Mouse (Mus musculus): Measurements from ENCODE around the gene Pde9a. TPM values are rescaled to one million over a fixed set of nuclear protein-coding genes. Genes with fewer than 3 reads are reported as not detected.

Gene Pde9a
- polyA plus RNA-seq, 1 experiment from 2014 or later: 36.7 TPM

DNA sequence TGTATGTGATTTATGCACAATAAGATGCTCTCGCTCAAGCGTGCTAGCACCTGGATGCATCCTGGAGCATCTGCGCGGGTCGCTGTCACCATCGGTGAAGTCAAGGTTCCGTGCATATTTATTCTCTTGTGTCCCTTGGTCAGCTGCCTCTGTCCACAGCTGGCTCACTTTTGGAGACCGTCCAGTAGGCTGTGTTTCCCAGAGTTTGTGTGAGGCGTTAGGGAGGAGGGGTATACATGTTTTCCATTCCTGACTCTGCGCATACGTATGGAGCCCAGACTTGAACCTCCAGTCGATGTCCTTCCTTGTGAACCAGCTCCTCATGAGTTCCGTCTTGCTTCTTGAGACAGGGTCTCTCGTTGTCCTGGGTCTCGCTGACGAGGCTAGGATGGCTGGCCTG is 34.6 kb downstream of the Pde9a start:
- Histone ChIP-seq H3K27me3 (ENCODE audit: insufficient read depth, low read length) (no peaks in the 10 kb centered on the region), H3K9ac (no peak overlapping the region), H3K9me3 (ENCODE audit: low read depth, low read length) (no peaks in the 10 kb centered on the region), H3K36me3 (ENCODE audit: insufficient read depth) (peaks cover 28% of the 10 kb centered on the region), H3K4me1 (ENCODE audit: insufficient read depth) (peaks cover 25% of the 10 kb centered on the region), H3K27ac (ENCODE audit: low read depth) (peak overlapping the region; percentile 76; the same call in 1 of the 2 replicates), H3K4me2 (no peak overlapping the region), H3K4me3 (ENCODE audit: low read depth, low read length) (no peak overlapping the region)
- 68% methylated on average over 16 of the region's 16 CpGs for WGBS
- 0 out of 2 replicates have a peak, but pooled peaks have one; percentile 30 for ATAC-seq (ENCODE audit: insufficient read depth)
- no peak for TF ChIP-seq CTCF (IDR thresholded peaks at IDR 0.05; ENCODE audit: low read depth)
- DNase-seq: peak; percentile 79

DNA sequence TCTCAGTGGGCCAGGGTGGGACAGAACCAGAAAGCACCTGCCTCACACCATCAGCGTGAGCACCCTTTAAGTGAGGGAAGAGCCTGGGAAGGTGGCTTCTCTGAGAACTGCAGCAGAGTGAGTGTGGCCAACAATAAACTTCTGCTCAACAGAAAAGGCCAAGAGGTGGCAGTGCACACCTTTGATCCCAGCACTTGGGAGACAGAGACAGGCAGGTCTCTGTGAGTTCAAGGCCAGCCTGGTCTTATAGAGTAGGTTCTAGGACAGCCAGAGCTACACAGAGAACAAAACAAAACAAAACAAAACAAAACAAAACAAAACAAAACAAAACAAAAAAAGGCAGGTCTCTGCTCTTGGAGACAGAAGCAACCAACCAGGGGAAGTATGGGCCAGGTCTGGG is 36.4 kb downstream of the Pde9a start:
- WGBS: 85% methylated on average over 1 of the region's 1 CpGs
- Histone ChIP-seq H3K9ac (no peak overlapping the region), H3K4me3 (ENCODE audit: low read depth, low read length) (no peak overlapping the region), H3K9me3 (ENCODE audit: low read depth, low read length) (no peaks in the 10 kb centered on the region), H3K27me3 (ENCODE audit: insufficient read depth, low read length) (no peaks in the 10 kb centered on the region), H3K36me3 (ENCODE audit: insufficient read depth) (peaks cover 11% of the 10 kb centered on the region; the same call in 1 of the 2 replicates), H3K4me1 (ENCODE audit: insufficient read depth) (peaks cover 34% of the 10 kb centered on the region), H3K27ac (ENCODE audit: low read depth) (no peak overlapping the region), H3K4me2 (no peak overlapping the region)
- ATAC-seq (ENCODE audit: insufficient read depth) (no peak), DNase-seq (no peak)
- no peak for TF ChIP-seq CTCF (IDR thresholded peaks at IDR 0.05; ENCODE audit: low read depth)

DNA sequence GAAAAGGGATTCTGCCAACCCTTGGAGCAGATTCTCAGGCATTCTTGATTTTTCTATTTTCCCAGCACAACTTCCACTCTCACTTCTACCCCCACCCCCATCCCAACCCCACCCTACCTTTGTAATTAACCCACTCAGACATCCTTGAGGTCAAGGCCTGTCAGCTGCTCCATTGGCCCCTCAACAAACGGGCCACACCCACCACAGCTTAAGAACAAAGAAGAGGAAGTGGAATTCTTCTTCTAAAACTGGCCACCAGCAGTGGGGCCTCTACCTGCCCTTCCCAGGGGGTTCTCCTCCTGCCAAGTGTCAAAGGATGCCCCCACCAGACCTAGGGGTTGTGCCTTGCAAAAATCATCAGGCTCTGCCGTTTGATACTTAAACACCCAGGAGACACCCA is 37.0 kb downstream of the Pde9a start:
- Histone ChIP-seq H3K4me1 (ENCODE audit: insufficient read depth) (peaks cover 34% of the 10 kb centered on the region), H3K9ac (no peak overlapping the region), H3K27me3 (ENCODE audit: insufficient read depth, low read length) (no peaks in the 10 kb centered on the region), H3K4me2 (no peak overlapping the region), H3K9me3 (ENCODE audit: low read depth, low read length) (no peaks in the 10 kb centered on the region), H3K36me3 (ENCODE audit: insufficient read depth) (peaks cover 10% of the 10 kb centered on the region; the same call in 1 of the 2 replicates), H3K27ac (ENCODE audit: low read depth) (no peak overlapping the region), H3K4me3 (ENCODE audit: low read depth, low read length) (no peak overlapping the region)
- ATAC-seq (ENCODE audit: insufficient read depth) (no peak), DNase-seq (no peak)
- no peak for TF ChIP-seq CTCF (IDR thresholded peaks at IDR 0.05; ENCODE audit: low read depth)
- WGBS: 27% methylated on average over 2 of the region's 2 CpGs

DNA sequence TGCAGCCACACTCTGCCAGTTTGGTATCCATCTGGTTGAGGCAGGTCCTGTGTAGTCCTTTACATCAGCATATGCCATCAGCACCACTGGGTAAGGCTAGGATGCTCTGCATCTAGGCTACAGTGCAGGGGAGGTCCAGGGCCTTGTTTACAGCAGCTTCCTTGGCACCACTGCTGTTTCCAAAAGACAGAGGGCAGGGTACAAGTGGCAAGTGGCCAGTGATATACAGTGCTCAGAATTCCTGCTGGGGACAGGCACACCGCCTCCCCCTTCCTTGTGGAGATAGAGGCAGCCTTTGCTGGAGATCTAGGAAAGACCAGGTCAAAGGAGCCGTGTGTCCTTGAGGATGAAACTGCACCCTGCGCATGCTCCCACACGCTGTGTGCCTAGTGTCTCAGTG is 38.3 kb downstream of the Pde9a start:
- Histone ChIP-seq H3K4me1 (ENCODE audit: insufficient read depth) (peaks cover 22% of the 10 kb centered on the region), H3K27me3 (ENCODE audit: insufficient read depth, low read length) (no peaks in the 10 kb centered on the region), H3K9me3 (ENCODE audit: low read depth, low read length) (peaks cover 3% of the 10 kb centered on the region; the same call in 1 of the 2 replicates), H3K36me3 (ENCODE audit: insufficient read depth) (peaks cover 10% of the 10 kb centered on the region; the same call in 1 of the 2 replicates), H3K4me2 (no peak overlapping the region), H3K4me3 (ENCODE audit: low read depth, low read length) (no peak overlapping the region), H3K27ac (ENCODE audit: low read depth) (no peak overlapping the region), H3K9ac (no peak overlapping the region)
- DNase-seq: no peak
- no peak for TF ChIP-seq CTCF (IDR thresholded peaks at IDR 0.05; ENCODE audit: low read depth)
- 66% methylated on average over 4 of the region's 4 CpGs for WGBS
- ATAC-seq (ENCODE audit: insufficient read depth): no peak

DNA sequence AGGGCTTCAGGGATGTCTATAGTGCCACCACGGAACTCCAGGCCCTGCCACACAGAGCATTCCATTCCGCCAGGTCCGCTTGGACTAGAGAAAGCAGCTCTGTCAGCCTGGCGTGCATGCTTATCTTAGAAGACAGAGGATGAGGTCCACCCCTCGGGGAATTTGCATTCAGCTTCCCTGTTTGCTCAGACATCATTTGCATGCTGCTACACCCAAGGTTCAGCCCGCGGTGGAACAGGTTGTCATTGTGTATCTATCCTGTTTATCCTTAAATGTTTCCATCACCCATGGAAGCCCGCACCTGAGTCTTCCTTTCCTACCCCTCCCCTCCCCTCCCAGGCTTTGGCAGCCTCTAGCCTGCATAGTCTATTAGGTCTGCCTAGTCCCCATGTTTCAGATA is 38.8 kb downstream of the Pde9a start:
- H3K4me3 ChIP-seq (ENCODE audit: low read depth, low read length): no peak overlapping the region
- peaks cover 7% of the 10 kb centered on the region; the same call in 1 of the 2 replicates for H3K9me3 ChIP-seq (ENCODE audit: low read depth, low read length)
- peaks cover 12% of the 10 kb centered on the region; the same call in 1 of the 2 replicates for H3K36me3 ChIP-seq (ENCODE audit: insufficient read depth)
- no peak overlapping the region for H3K4me2 ChIP-seq
- H3K4me1 ChIP-seq (ENCODE audit: insufficient read depth): peaks cover 18% of the 10 kb centered on the region
- H3K9ac ChIP-seq: no peak overlapping the region
- ATAC-seq (ENCODE audit: insufficient read depth): no peak
- H3K27me3 ChIP-seq (ENCODE audit: insufficient read depth, low read length): no peaks in the 10 kb centered on the region
- whole genome bisulfite sequencing: 47% methylated on average over 8 of the region's 8 CpGs
- no peak overlapping the region for H3K27ac ChIP-seq (ENCODE audit: low read depth)
- no peak for DNase-seq
- no peak for TF ChIP-seq CTCF (IDR thresholded peaks at IDR 0.05; ENCODE audit: low read depth)

DNA sequence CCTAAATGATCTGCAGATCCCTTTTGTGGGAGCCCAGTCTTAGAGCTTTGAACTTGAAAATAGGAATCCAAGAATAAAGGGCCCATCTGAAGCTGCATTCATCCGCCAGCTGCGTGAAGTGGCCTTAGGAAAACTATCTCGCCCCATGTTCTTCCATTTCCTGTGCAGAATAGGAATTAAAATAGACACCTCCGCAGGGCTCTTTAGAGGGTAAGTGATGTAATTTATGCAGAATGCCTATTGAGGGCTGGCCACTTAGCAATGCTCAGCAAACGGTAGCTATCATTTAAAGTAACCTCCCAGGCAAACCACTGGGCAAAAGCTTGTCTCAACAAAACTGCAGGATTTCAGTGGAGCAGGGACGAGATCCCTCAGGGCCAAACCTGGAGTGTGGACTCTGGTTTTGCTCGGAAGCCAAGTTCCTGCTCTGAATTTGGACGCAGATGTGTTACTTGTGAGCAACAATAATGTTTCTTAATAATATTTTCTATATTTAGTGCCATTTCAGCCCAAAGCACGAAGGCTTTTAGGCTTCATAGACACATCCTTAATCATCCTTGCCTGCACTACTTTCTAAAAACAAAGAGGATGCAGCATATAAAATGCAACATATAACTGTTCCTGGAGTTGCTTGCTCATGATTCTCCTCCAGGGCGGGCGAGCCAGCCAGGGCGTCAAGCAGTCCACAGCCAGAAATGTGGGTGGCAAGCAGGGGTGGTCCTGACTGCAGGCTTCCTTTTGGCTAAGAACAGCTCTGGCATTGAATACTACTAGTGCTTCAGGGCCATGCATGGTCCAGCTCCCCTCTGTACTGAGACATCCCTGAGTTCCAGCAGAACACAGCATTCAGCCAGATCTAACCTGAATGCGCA is 40.1 kb downstream of the Pde9a start:
- Histone ChIP-seq H3K4me2 (no peak overlapping the region), H3K27me3 (ENCODE audit: insufficient read depth, low read length) (no peaks in the 10 kb centered on the region), H3K4me1 (ENCODE audit: insufficient read depth) (peaks cover 11% of the 10 kb centered on the region; the same call in 1 of the 2 replicates), H3K27ac (ENCODE audit: low read depth) (peak overlapping the region; percentile 72), H3K36me3 (ENCODE audit: insufficient read depth) (peaks cover 20% of the 10 kb centered on the region; the same call in 1 of the 2 replicates), H3K4me3 (ENCODE audit: low read depth, low read length) (no peak overlapping the region), H3K9me3 (ENCODE audit: low read depth, low read length) (peaks cover 7% of the 10 kb centered on the region; the same call in 1 of the 2 replicates), H3K9ac (no peak overlapping the region)
- DNase-seq (peak; percentile 84), ATAC-seq (ENCODE audit: insufficient read depth) (peak; percentile 70)
- 43% methylated on average over 13 of the region's 13 CpGs for WGBS
- no peak for TF ChIP-seq CTCF (IDR thresholded peaks at IDR 0.05; ENCODE audit: low read depth)

DNA sequence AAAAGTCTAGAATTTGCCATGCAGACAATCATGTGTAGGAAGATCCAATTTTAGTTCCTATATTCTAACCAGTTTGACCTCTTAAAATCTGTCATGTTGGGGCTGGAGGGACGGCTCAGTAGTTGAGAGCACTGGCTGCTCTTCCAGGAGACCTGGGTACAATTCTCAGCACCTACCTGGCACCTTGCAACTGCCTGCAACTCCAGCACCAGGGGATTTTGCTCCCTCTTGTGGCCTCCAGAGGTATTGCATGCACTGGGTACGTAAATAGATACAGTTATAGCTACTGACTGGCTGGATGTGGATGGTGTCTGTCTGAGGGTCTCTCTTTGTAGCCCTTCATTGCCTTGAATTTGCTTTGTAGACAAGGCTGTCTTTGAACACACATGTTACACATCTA is 43.4 kb downstream of the Pde9a start:
- peaks cover 7% of the 10 kb centered on the region; the same call in 1 of the 2 replicates for H3K9me3 ChIP-seq (ENCODE audit: low read depth, low read length)
- H3K4me3 ChIP-seq (ENCODE audit: low read depth, low read length): no peak overlapping the region
- no peaks in the 10 kb centered on the region for H3K27me3 ChIP-seq (ENCODE audit: insufficient read depth, low read length)
- TF ChIP-seq CTCF (IDR thresholded peaks at IDR 0.05; ENCODE audit: low read depth): peak; percentile 70
- no peak for ATAC-seq (ENCODE audit: insufficient read depth)
- WGBS: 91% methylated on average over 2 of the region's 2 CpGs
- DNase-seq: no peak
- H3K36me3 ChIP-seq (ENCODE audit: insufficient read depth): peaks cover 13% of the 10 kb centered on the region; the same call in 1 of the 2 replicates
- H3K4me1 ChIP-seq (ENCODE audit: insufficient read depth): peaks cover 16% of the 10 kb centered on the region; the same call in 1 of the 2 replicates
- no peak overlapping the region for H3K27ac ChIP-seq (ENCODE audit: low read depth)
- no peak overlapping the region for H3K4me2 ChIP-seq
- H3K9ac ChIP-seq: no peak overlapping the region
